In the genomic region with DNA sequence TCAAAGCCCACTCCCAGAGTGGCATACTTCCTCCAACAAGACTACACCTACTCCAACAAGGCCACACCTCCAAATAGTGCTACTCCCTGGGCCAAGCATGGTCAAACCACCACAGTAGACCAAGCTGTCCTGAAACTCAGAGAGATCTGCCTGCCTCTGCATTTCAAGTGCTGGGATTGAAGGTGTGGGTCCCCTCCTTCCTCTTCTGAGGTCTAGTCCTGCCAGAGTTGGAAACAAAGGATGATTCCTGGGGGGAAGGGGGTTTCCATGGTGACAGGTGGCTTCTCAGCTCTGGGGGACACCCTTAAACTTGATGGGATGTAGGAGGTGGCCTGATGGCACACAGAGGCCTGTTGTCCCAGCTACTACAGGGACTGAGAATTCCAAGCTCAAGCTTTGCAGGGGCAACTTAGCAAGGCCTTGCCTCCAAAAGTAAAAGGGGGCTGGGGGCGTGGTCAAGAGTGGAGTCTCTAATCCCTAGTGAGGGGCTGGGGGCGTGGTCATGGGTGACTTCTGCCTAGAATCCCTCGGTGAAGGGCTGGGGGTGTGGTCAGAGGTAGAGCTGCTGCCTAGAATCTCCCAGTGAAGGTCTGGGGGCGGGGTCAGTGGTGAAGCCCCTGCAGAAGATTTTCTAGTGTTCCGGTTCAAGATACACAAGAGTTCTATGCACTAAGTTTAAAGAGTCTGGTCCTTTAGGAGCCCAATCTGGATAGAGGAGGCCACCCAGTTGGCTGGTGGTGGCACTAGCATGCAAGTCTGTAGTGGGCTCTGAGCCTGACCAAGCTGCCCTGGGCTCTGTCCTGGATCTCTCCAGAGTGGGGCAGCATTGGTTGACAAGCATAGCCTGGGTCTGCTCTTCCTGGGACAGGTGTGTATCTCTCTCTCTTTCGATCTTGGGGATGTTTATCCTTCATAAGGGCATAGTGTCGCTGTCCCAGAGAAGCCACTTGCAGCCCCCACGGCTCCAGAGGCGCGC, we compare ENCODE assay signal across 7 mouse cellular contexts. TPM values are rescaled to one million over a fixed set of nuclear protein-coding genes. Genes with fewer than 3 reads are reported as not detected.
DNase-seq lines count a peak whose midpoint lies in the region; ATAC-seq lines count a peak whose summit lies in the region.

A gene (plus strand): TSS at position 481 of the 976 bp plus-strand sequence.

- H3K9me3 ChIP-seq in megakaryocyte, embryonic 14.5 days: peaks cover 13% of the 10 kb centered on the region; the same call in 1 of the 2 replicates
- H3K9me3 ChIP-seq in forebrain, embryonic 14.5 days (replicated peaks; ENCODE audit: control insufficient read depth, low read length): no peaks in the 10 kb centered on the region
- H3K9me3 ChIP-seq in neural tube, embryonic 13.5 days: no peaks in the 10 kb centered on the region

- no peak for ATAC-seq in megakaryocyte, adult 5-6 weeks (ENCODE audit: poor library complexity, severe bottlenecking)
- no peak for ATAC-seq in forebrain, embryonic 14.5 days
- ATAC-seq in neural tube, embryonic 13.5 days (ENCODE audit: low read depth): no peak

- H3K27me3 ChIP-seq in megakaryocyte, embryonic 14.5 days (replicated peaks): peaks cover 61% of the 10 kb centered on the region
- peaks cover 25% of the 10 kb centered on the region for H3K27me3 ChIP-seq in forebrain, embryonic 14.5 days (replicated peaks; ENCODE audit: control insufficient read depth, insufficient read depth, low read length)
- peaks cover 72% of the 10 kb centered on the region for H3K27me3 ChIP-seq in neural tube, embryonic 13.5 days

- H3K4me1 ChIP-seq in megakaryocyte, embryonic 14.5 days: peaks cover 83% of the 10 kb centered on the region
- H3K4me1 ChIP-seq in forebrain, embryonic 14.5 days (ENCODE audit: control insufficient read depth, insufficient read depth, low read length): peaks cover 28% of the 10 kb centered on the region
- peaks cover 61% of the 10 kb centered on the region for H3K4me1 ChIP-seq in neural tube, embryonic 13.5 days (replicated peaks)

- H3K36me3 ChIP-seq in megakaryocyte, embryonic 14.5 days (replicated peaks; ENCODE audit: low read length): peaks cover 9% of the 10 kb centered on the region
- no peaks in the 10 kb centered on the region for H3K36me3 ChIP-seq in forebrain, embryonic 14.5 days (ENCODE audit: control insufficient read depth, insufficient read depth, low read length)
- no peaks in the 10 kb centered on the region for H3K36me3 ChIP-seq in neural tube, embryonic 13.5 days

- H3K4me3 ChIP-seq in megakaryocyte, embryonic 14.5 days (replicated peaks): peak within 1 kb of the TSS; percentile 90
- H3K4me3 ChIP-seq in forebrain, embryonic 14.5 days (ENCODE audit: low read depth, low read length): peak within 1 kb of the TSS; percentile 50
- H3K4me3 ChIP-seq in neural tube, embryonic 13.5 days: peak within 1 kb of the TSS; percentile 59

- peak within 1 kb of the TSS; percentile 68 for H3K9ac ChIP-seq in forebrain, embryonic 14.5 days (ENCODE audit: low read length)
- peak within 1 kb of the TSS; percentile 83 for H3K9ac ChIP-seq in neural tube, embryonic 13.5 days

- peak; percentile 67 for DNase-seq in brain, adult 2 months (ENCODE audit: low read depth, low spot score)
- DNase-seq in forebrain, embryonic 14.5 days (ENCODE audit: low spot score): no peak
- DNase-seq in left cerebral cortex, postnatal 10 days (ENCODE audit: extremely low spot score in 1 of 2, low spot score in 2 of 2): no peak
- no peak for DNase-seq in gastrocnemius, adult 8-10 months (ENCODE audit: low spot score in 2 of 2)

- H3K27ac ChIP-seq in forebrain, embryonic 14.5 days (ENCODE audit: low read depth, low read length): no peak within 1 kb of the TSS
- peak within 1 kb of the TSS; percentile 52; the same call in 1 of the 2 replicates for H3K27ac ChIP-seq in neural tube, embryonic 13.5 days (replicated peaks)

- WGBS in forebrain, embryonic 14.5 days: 14% methylated on average over 10 of the region's 10 CpGs
- WGBS in neural tube, embryonic 13.5 days: 25% methylated on average over 10 of the region's 10 CpGs

- intact Hi-C loops in left cerebral cortex, postnatal 10 days (cut with DNase I): no loop called here

- H3K4me2 ChIP-seq in forebrain, embryonic 14.5 days (ENCODE audit: low read length): peak within 1 kb of the TSS; percentile 70
- peak within 1 kb of the TSS; percentile 74 for H3K4me2 ChIP-seq in neural tube, embryonic 13.5 days

RNA-seq across cellular contexts. Expression of the gene that starts here (rescaled TPM):
- polyA plus RNA-seq in megakaryocyte, embryonic 14.5 days (2012; ENCODE audit: insufficient read depth, low replicate concordance): 18.9 and 34.3 TPM in 2 replicates
- 1.1 and 3.3 TPM in 2 replicates for total RNA-seq in megakaryocyte, adult 5-6 weeks (2015)
- 0.51 and 1.8 TPM in 2 replicates for total RNA-seq in megakaryocyte, adult 5-6 weeks (2017)
- polyA plus RNA-seq in forebrain, embryonic 14.5 days (2014; fragmentation: Nextera tagmentation; extraction: Ambion mirVana): 12.0 and 17.2 TPM in 2 replicates
- total RNA-seq in left cerebral cortex, postnatal 10 days (2021): 10 to 100 TPM; 20.9 to 22.4 TPM
- polyA plus RNA-seq in neural tube, embryonic 13.5 days (2015; fragmentation: Nextera tagmentation; extraction: Ambion mirVana): 31.1 and 32.9 TPM in 2 replicates
- 1 to 10 TPM; 3.1 to 4.3 (median 4.0) TPM for total RNA-seq in gastrocnemius, adult 8-10 months (2022)

Comparison
In these comparisons a context has a peak if more than half of its experiments do, and no peak if none do; other contexts are left out.
1. RNA of the gene that starts here (total RNA-seq): 20.9 to 22.4 TPM in left cerebral cortex, postnatal 10 days; 3.1 to 4.3 TPM in gastrocnemius, adult 8-10 months and 0.51 to 3.3 TPM in megakaryocyte, adult 5-6 weeks; every median in the first group is over 4 times any median in the second.
2. Peak in every context shown above with its lines, with median percentiles within 50 percentile points of each other: H3K4me3 ChIP-seq.